Mouse (Mus musculus) liver, adult 10 weeks (tissue): Measurements from ENCODE around the gene Ctdnep1. TPM values are rescaled to one million over a fixed set of nuclear protein-coding genes. Genes with fewer than 3 reads are reported as not detected.

Experiments
- polyA plus RNA-seq: library from polyadenylated mRNA; stranded (reverse); fragments of 350-450 nt; fragmentation: Illumina TruSeq; extraction: RNeasy Lipid Tissue Mini Kit (QIAGEN cat#74804); gene quantifications from one replicate; pipeline ENCODE4 v1.2.3, GENCODE M21; 2014; ENCODE audit warnings: low read depth, low replicate concordance

Gene Ctdnep1
- polyA plus RNA-seq = 25.5 TPM

GRCm38 (mm10) chr11:69981141-69981762 is at the start of gene Ctdnep1:
TSS of gene Ctdnep1 (plus strand) at chr11:69981156.

GRCm38 (mm10) chr11:69935137-69935879 is 45.6 kb upstream of the Ctdnep1 start, which contains the start of gene Ybx2:
TSS of gene Ybx2 (plus strand) at chr11:69935796.

GRCm38 (mm10) chr11:69948066-69948762 is 32.7 kb upstream of the Ctdnep1 start, which contains the start of gene Slc2a4:
TSS of gene Slc2a4 (minus strand) at chr11:69948188.

GRCm38 (mm10) chr11:69964650-69965270 is 16.2 kb upstream of the Ctdnep1 start, which contains the start of gene Cldn7:
TSS of gene Cldn7 (plus strand) at chr11:69964779.

GRCm38 (mm10) chr11:69982225-69982624 is 1.3 kb downstream of the Ctdnep1 start, which contains the start of gene Elp5:
TSS of gene Elp5 (minus strand) at chr11:69982517.

GRCm38 (mm10) chr11:69990850-69991691 is 10.1 kb downstream of the Ctdnep1 start, which contains the start of gene Gabarap:
TSS of gene Gabarap (plus strand) at chr11:69991143.

GRCm38 (mm10) chr11:69995391-69995960 is 14.5 kb downstream of the Ctdnep1 start, which contains the start of gene Phf23:
TSS of gene Phf23 (plus strand) at chr11:69995777.

GRCm38 (mm10) chr11:70000396-70000898 is 19.5 kb downstream of the Ctdnep1 start, which contains the start of gene Dvl2:
TSS of gene Dvl2 (plus strand) at chr11:70000595.

GRCm38 (mm10) chr11:70014880-70015558 is 34.1 kb downstream of the Ctdnep1 start, which contains the start of gene Acadvl:
TSS of gene Acadvl (minus strand) at chr11:70015411.

GRCm38 (mm10) chr11:70016669-70017068 is 35.7 kb downstream of the Ctdnep1 start, which contains the start of gene Dlg4:
TSS of gene Dlg4 (plus strand) at chr11:70016942.

Other genes starting within 250 kb of the Ctdnep1 start
- gene Polr2a, start 222.5 kb upstream of the Ctdnep1 start, polyA plus RNA-seq = 7.7 TPM
- not detected for gene Slc35g3, start 219.2 kb upstream of the Ctdnep1 start, polyA plus RNA-seq
- 4.1 TPM for gene Zbtb4, start 215.2 kb upstream of the Ctdnep1 start, polyA plus RNA-seq
- 0.58 TPM for gene Chrnb1, start 185.2 kb upstream of the Ctdnep1 start, polyA plus RNA-seq
- gene Fgf11, start 179.3 kb upstream of the Ctdnep1 start, polyA plus RNA-seq = 0.29 TPM
- gene Tmem102, start 175.5 kb upstream of the Ctdnep1 start, polyA plus RNA-seq = 3.6 TPM
- not detected for gene Gm39566, start 165.9 kb upstream of the Ctdnep1 start, polyA plus RNA-seq
- gene Spem2, start 162.7 kb upstream of the Ctdnep1 start, polyA plus RNA-seq = not detected
- not detected for gene Spem1, start 159.0 kb upstream of the Ctdnep1 start, polyA plus RNA-seq
- gene Nlgn2, start 143.4 kb upstream of the Ctdnep1 start, polyA plus RNA-seq = 0.11 TPM
- gene Tmem256, start 142.6 kb upstream of the Ctdnep1 start, polyA plus RNA-seq = 58.8 TPM
- 1.1 TPM for gene Plscr3, start 134.8 kb upstream of the Ctdnep1 start, polyA plus RNA-seq
- gene Tnk1, start 122.4 kb upstream of the Ctdnep1 start, polyA plus RNA-seq = not detected
- gene Tmem95, start 103.1 kb upstream of the Ctdnep1 start, polyA plus RNA-seq = not detected
- gene Kctd11, start 99.8 kb upstream of the Ctdnep1 start, polyA plus RNA-seq = 0.42 TPM
- gene Acap1, start 85.6 kb upstream of the Ctdnep1 start, polyA plus RNA-seq = 0.40 TPM
- not detected for gene 2810408A11Rik, start 80.2 kb upstream of the Ctdnep1 start, polyA plus RNA-seq
- 3.0 TPM for gene Neurl4, start 80.1 kb upstream of the Ctdnep1 start, polyA plus RNA-seq
- 9.6 TPM for gene Gps2, start 67.3 kb upstream of the Ctdnep1 start, polyA plus RNA-seq
- 155 TPM for gene Eif5a, start 59.2 kb upstream of the Ctdnep1 start, polyA plus RNA-seq
- gene Ybx2, start 45.4 kb upstream of the Ctdnep1 start, polyA plus RNA-seq = not detected
- not detected for gene Slc2a4, start 33.0 kb upstream of the Ctdnep1 start, polyA plus RNA-seq
- 0.40 TPM for gene Cldn7, start 16.4 kb upstream of the Ctdnep1 start, polyA plus RNA-seq
- gene Elp5, start 1.4 kb downstream of the Ctdnep1 start, polyA plus RNA-seq = 9.7 TPM
- gene Gabarap, start 10.0 kb downstream of the Ctdnep1 start, polyA plus RNA-seq = 367 TPM
- gene Phf23, start 14.6 kb downstream of the Ctdnep1 start, polyA plus RNA-seq = 7.1 TPM
- 0.37 TPM for gene Dvl2, start 19.4 kb downstream of the Ctdnep1 start, polyA plus RNA-seq
- 60.6 TPM for gene Acadvl, start 34.3 kb downstream of the Ctdnep1 start, polyA plus RNA-seq
- gene Dlg4, start 35.8 kb downstream of the Ctdnep1 start, polyA plus RNA-seq = 0.13 TPM
- gene Asgr1, start 72.9 kb downstream of the Ctdnep1 start, polyA plus RNA-seq = 171 TPM
- 93.1 TPM for gene Asgr2, start 111.5 kb downstream of the Ctdnep1 start, polyA plus RNA-seq
- gene Mgl2, start 149.2 kb downstream of the Ctdnep1 start, polyA plus RNA-seq = 0.24 TPM
- gene Clec10a, start 175.0 kb downstream of the Ctdnep1 start, polyA plus RNA-seq = 0.37 TPM
- 0.61 TPM for gene Slc16a11, start 231.6 kb downstream of the Ctdnep1 start, polyA plus RNA-seq
- gene Slc16a13, start 239.9 kb downstream of the Ctdnep1 start, polyA plus RNA-seq = 0.53 TPM
- 1.5 TPM for gene Bcl6b, start 248.6 kb downstream of the Ctdnep1 start, polyA plus RNA-seq